Mouse (Mus musculus) E14TG2a.4 (cell line): ENCODE data around the gene Olfr597.

Experiments used
- CTCF ChIP-seq: conservative IDR thresholded peaks from 2 replicates; pipeline ENCODE4 v1.5.1; 2014; ENCODE audit warnings: low read length
- NANOG ChIP-seq: IDR thresholded peaks from 2 replicates; pipeline ENCODE4 v1.6.1; 2014; ENCODE audit warnings: borderline replicate concordance, low read length, mixed read lengths

GRCm38 (mm10) chr7:103349569-103349968 lies 33.5 kb downstream of the Olfr597 start, which contains the start of gene Olfr600:
- TF ChIP-seq CTCF: no peak
- TF ChIP-seq NANOG: no peak
